Mouse (Mus musculus) heart, postnatal 0 days (tissue): Measurements from ENCODE around the gene Cers3.

Experiments used
- CTCF ChIP-seq: IDR thresholded peaks from 2 replicates; pipeline ENCODE4 v1.5.1; 2016; ENCODE audit warnings: antibody characterized with exemption, control low read depth, low read depth
- EP300 ChIP-seq: IDR thresholded peaks from 2 replicates; pipeline ENCODE4 v1.6.1; 2016; ENCODE audit warnings: antibody characterized with exemption, low read depth

- TF ChIP-seq CTCF = no peak
- no peak for TF ChIP-seq EP300
Measured at GRCm38 (mm10) chr7:66694467-66694866, 48.8 kb upstream of the Cers3 start.
